Mouse (Mus musculus): Measurements from ENCODE around the gene Lyve1. TPM values are rescaled to one million over a fixed set of nuclear protein-coding genes. Genes with fewer than 3 reads are reported as not detected.

Lyve1 gene
- polyA plus RNA-seq, 1 experiment from 2014 or later = 5.2 TPM

GRCm38 (mm10) chr7:110834522-110834921 is 28.5 kb downstream of the Lyve1 start:
- 60% methylated on average over 3 of the region's 3 CpGs for WGBS
- H3K27ac ChIP-seq (ENCODE audit: low read length) = no peak overlapping the region
- no peak for ATAC-seq

DNA sequence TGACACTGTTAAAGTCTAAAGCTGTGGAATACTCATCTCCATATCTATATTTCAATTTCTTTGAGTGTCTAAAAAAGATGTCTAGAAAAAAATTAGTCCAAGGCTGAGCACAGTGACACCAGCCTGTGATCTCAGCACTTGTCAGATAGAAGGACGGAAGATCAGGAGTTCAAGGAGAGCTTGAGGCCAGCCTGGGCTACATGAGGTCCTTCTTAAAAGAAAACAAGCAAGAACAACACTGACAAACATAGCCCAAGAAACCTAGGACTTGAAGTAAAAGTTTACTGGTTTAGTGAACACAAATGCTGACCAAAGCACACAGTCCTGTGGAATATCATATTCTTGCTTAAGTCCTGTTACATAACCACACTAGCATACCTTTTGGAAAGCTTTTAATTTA is 29.0 kb downstream of the Lyve1 start:
- H3K4me3 ChIP-seq (replicated peaks; ENCODE audit: low read length) = no peak overlapping the region
- no peak for ATAC-seq
- H3K36me3 ChIP-seq (ENCODE audit: control insufficient read depth, insufficient read depth) = no peaks in the 10 kb centered on the region
- no peak overlapping the region for H3K9ac ChIP-seq (replicated peaks; ENCODE audit: low read depth, low read length)
- H3K4me1 ChIP-seq (replicated peaks; ENCODE audit: control insufficient read depth, insufficient read depth, low read length) = no peaks in the 10 kb centered on the region
- no peak overlapping the region for H3K4me2 ChIP-seq (ENCODE audit: low read length)
- H3K9me3 ChIP-seq (ENCODE audit: control insufficient read depth, low read length) = no peaks in the 10 kb centered on the region
- WGBS = 100% methylated on average over 1 of the region's 1 CpGs
- no peaks in the 10 kb centered on the region for H3K27me3 ChIP-seq (replicated peaks; ENCODE audit: control insufficient read depth, insufficient read depth, low read length)
- H3K27ac ChIP-seq (ENCODE audit: low read length) = no peak overlapping the region

More at GRCm38 (mm10) chr7:110834522-110834921, 28.5 kb downstream of the Lyve1 start:
- Histone ChIP-seq H3K4me1 (replicated peaks; ENCODE audit: control insufficient read depth, insufficient read depth, low read length) (no peaks in the 10 kb centered on the region), H3K36me3 (ENCODE audit: control insufficient read depth, insufficient read depth) (no peaks in the 10 kb centered on the region), H3K4me3 (replicated peaks; ENCODE audit: low read length) (no peak overlapping the region), H3K9me3 (ENCODE audit: control insufficient read depth, low read length) (no peaks in the 10 kb centered on the region), H3K4me2 (ENCODE audit: low read length) (no peak overlapping the region), H3K27me3 (replicated peaks; ENCODE audit: control insufficient read depth, insufficient read depth, low read length) (no peaks in the 10 kb centered on the region), H3K9ac (replicated peaks; ENCODE audit: low read depth, low read length) (no peak overlapping the region)

- Histone ChIP-seq H3K27ac (ENCODE audit: low read length) (no peak overlapping the region), H3K4me3 (replicated peaks; ENCODE audit: low read length) (no peak overlapping the region), H3K4me2 (ENCODE audit: low read length) (no peak overlapping the region), H3K36me3 (ENCODE audit: control insufficient read depth, insufficient read depth) (no peaks in the 10 kb centered on the region; the same call in 1 of the 2 replicates), H3K27me3 (replicated peaks; ENCODE audit: control insufficient read depth, insufficient read depth, low read length) (no peaks in the 10 kb centered on the region), H3K9me3 (ENCODE audit: control insufficient read depth, low read length) (no peaks in the 10 kb centered on the region), H3K9ac (replicated peaks; ENCODE audit: low read depth, low read length) (no peak overlapping the region), H3K4me1 (replicated peaks; ENCODE audit: control insufficient read depth, insufficient read depth, low read length) (no peaks in the 10 kb centered on the region)
- WGBS = 91% methylated on average over 1 of the region's 1 CpGs
- no peak for ATAC-seq
These were observed 30.0 kb downstream of the Lyve1 start for GRCm38 (mm10) chr7:110833024-110833423.

DNA sequence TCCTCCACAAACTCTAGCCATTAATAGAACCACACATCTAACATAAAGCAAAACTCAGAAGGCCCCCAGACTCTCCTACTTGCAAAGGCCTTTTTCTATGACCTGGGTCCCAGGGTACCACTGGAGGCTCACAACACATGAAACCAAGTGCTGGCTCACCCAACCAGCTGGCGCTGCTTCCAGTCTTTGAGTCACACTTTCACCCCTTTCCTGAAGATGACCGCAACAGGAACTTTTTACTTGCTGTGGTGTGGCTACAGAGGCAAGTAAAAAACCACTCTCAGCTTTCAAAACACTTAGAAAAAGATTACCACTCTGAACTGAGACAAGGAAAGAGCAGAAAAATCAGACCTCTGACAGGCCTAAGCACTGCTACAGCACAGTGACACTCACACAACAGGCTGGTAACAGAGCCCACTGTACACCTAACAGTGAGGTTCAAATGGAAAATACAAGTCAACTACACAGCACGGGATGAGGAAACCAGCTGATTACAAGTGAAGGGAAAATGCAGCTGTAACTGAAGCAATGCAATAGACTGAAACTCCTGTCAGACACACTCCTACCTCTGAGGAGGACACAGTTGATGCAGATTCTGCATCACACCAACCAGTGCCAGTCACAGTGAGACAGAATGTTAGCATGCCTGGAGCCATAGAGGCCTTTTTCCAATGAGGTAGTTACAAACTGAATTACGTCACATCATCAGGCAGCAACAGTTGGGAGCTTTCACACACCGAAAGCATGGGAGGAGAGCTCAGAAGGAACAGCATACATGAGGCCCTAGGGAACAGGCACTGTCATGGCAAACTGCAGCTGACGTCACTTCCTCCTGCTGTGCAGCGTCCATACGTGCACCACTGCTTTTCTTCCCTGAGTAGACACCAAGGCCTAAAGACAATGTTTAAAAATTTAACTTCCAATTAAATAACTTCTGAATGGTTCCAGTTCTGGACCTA is 38.8 kb downstream of the Lyve1 start:
- Histone ChIP-seq H3K27me3 (replicated peaks; ENCODE audit: control insufficient read depth, insufficient read depth, low read length) (no peaks in the 10 kb centered on the region), H3K9me3 (ENCODE audit: control insufficient read depth, low read length) (no peaks in the 10 kb centered on the region), H3K36me3 (ENCODE audit: control insufficient read depth, insufficient read depth) (peaks cover 7% of the 10 kb centered on the region), H3K4me2 (ENCODE audit: low read length) (no peak overlapping the region), H3K4me3 (replicated peaks; ENCODE audit: low read length) (no peak overlapping the region), H3K27ac (ENCODE audit: low read length) (no peak overlapping the region), H3K9ac (replicated peaks; ENCODE audit: low read depth, low read length) (no peak overlapping the region), H3K4me1 (replicated peaks; ENCODE audit: control insufficient read depth, insufficient read depth, low read length) (peaks cover 3% of the 10 kb centered on the region; the same call in 1 of the 2 replicates)
- no peak for ATAC-seq
- 90% methylated on average over 8 of the region's 8 CpGs for WGBS

GRCm38 (mm10) chr7:110823593-110823992 is 39.4 kb downstream of the Lyve1 start:
- no peaks in the 10 kb centered on the region for H3K9me3 ChIP-seq (ENCODE audit: control insufficient read depth, low read length)
- no peak overlapping the region for H3K27ac ChIP-seq (ENCODE audit: low read length)
- no peaks in the 10 kb centered on the region for H3K27me3 ChIP-seq (replicated peaks; ENCODE audit: control insufficient read depth, insufficient read depth, low read length)
- no peak for ATAC-seq
- H3K4me3 ChIP-seq (replicated peaks; ENCODE audit: low read length) = no peak overlapping the region
- peaks cover 3% of the 10 kb centered on the region; the same call in 1 of the 2 replicates for H3K4me1 ChIP-seq (replicated peaks; ENCODE audit: control insufficient read depth, insufficient read depth, low read length)
- peaks cover 7% of the 10 kb centered on the region for H3K36me3 ChIP-seq (ENCODE audit: control insufficient read depth, insufficient read depth)
- H3K9ac ChIP-seq (replicated peaks; ENCODE audit: low read depth, low read length) = no peak overlapping the region
- WGBS = 78% methylated on average over 4 of the region's 4 CpGs
- no peak overlapping the region for H3K4me2 ChIP-seq (ENCODE audit: low read length)

GRCm38 (mm10) chr7:110823076-110823475 is 40.0 kb downstream of the Lyve1 start:
- 89% methylated on average over 8 of the region's 8 CpGs for WGBS
- peaks cover 7% of the 10 kb centered on the region for H3K36me3 ChIP-seq (ENCODE audit: control insufficient read depth, insufficient read depth)
- H3K4me3 ChIP-seq (replicated peaks; ENCODE audit: low read length) = no peak overlapping the region
- H3K27ac ChIP-seq (ENCODE audit: low read length) = no peak overlapping the region
- no peak for ATAC-seq
- H3K4me2 ChIP-seq (ENCODE audit: low read length) = no peak overlapping the region
- no peaks in the 10 kb centered on the region for H3K9me3 ChIP-seq (ENCODE audit: control insufficient read depth, low read length)
- H3K4me1 ChIP-seq (replicated peaks; ENCODE audit: control insufficient read depth, insufficient read depth, low read length) = peaks cover 3% of the 10 kb centered on the region; the same call in 1 of the 2 replicates
- H3K9ac ChIP-seq (replicated peaks; ENCODE audit: low read depth, low read length) = no peak overlapping the region
- no peaks in the 10 kb centered on the region for H3K27me3 ChIP-seq (replicated peaks; ENCODE audit: control insufficient read depth, insufficient read depth, low read length)

DNA sequence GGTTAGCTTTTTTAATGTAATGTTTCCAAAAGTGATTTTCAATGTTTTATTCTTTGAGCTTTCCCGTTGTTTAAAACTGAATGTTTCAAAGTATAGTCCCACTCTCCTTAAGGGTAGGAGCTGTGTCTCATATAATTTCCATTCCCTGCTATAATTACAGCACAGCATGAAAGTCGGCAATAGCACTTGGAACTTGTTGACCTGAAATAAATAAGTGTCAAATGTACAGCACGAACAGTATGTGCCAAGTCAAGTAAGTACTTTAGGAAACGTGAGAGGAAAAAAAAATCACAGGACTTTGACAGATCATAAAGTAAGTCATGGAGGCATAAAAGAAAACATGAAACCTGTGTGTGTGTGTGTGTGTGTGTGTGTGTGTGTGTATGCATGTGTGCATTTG is 41.0 kb downstream of the Lyve1 start:
- no peaks in the 10 kb centered on the region for H3K27me3 ChIP-seq (replicated peaks; ENCODE audit: control insufficient read depth, insufficient read depth, low read length)
- H3K9ac ChIP-seq (replicated peaks; ENCODE audit: low read depth, low read length) = no peak overlapping the region
- no peak overlapping the region for H3K4me3 ChIP-seq (replicated peaks; ENCODE audit: low read length)
- no peak for ATAC-seq
- peaks cover 3% of the 10 kb centered on the region; the same call in 1 of the 2 replicates for H3K4me1 ChIP-seq (replicated peaks; ENCODE audit: control insufficient read depth, insufficient read depth, low read length)
- no peak overlapping the region for H3K4me2 ChIP-seq (ENCODE audit: low read length)
- no peak overlapping the region for H3K27ac ChIP-seq (ENCODE audit: low read length)
- 77% methylated on average over 4 of the region's 4 CpGs for WGBS
- H3K36me3 ChIP-seq (ENCODE audit: control insufficient read depth, insufficient read depth) = peaks cover 7% of the 10 kb centered on the region
- no peaks in the 10 kb centered on the region for H3K9me3 ChIP-seq (ENCODE audit: control insufficient read depth, low read length)

GRCm38 (mm10) chr7:110821653-110822052 is 41.4 kb downstream of the Lyve1 start:
- Histone ChIP-seq H3K27me3 (replicated peaks; ENCODE audit: control insufficient read depth, insufficient read depth, low read length) (no peaks in the 10 kb centered on the region), H3K9ac (replicated peaks; ENCODE audit: low read depth, low read length) (no peak overlapping the region), H3K4me1 (replicated peaks; ENCODE audit: control insufficient read depth, insufficient read depth, low read length) (peaks cover 3% of the 10 kb centered on the region; the same call in 1 of the 2 replicates), H3K4me3 (replicated peaks; ENCODE audit: low read length) (no peak overlapping the region), H3K9me3 (ENCODE audit: control insufficient read depth, low read length) (no peaks in the 10 kb centered on the region), H3K4me2 (ENCODE audit: low read length) (no peak overlapping the region), H3K27ac (ENCODE audit: low read length) (no peak overlapping the region), H3K36me3 (ENCODE audit: control insufficient read depth, insufficient read depth) (peaks cover 7% of the 10 kb centered on the region)
- 52% methylated on average over 3 of the region's 3 CpGs for WGBS
- ATAC-seq = no peak

DNA sequence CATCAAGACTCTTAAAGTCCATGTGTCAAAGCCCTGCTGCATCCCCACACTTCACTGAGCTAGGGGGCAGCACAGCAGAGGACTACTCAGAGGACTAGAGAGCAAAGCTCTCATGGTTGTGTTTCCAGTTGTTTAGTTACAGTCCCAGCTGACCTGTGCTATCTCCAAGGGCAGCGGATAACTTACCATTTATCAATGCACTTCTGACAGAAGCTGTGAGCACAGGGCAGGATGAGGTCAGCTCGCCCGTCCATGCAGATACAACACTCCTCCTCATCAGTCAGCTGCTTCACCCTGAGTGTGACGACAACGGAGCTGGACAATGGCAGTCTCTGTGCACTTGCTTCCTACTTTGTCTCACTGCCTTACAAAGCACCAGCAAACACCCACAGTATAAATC is 42.0 kb downstream of the Lyve1 start:
- Histone ChIP-seq H3K27me3 (replicated peaks; ENCODE audit: control insufficient read depth, insufficient read depth, low read length) (no peaks in the 10 kb centered on the region), H3K4me1 (replicated peaks; ENCODE audit: control insufficient read depth, insufficient read depth, low read length) (peaks cover 3% of the 10 kb centered on the region; the same call in 1 of the 2 replicates), H3K9ac (replicated peaks; ENCODE audit: low read depth, low read length) (no peak overlapping the region), H3K27ac (ENCODE audit: low read length) (no peak overlapping the region), H3K9me3 (ENCODE audit: control insufficient read depth, low read length) (no peaks in the 10 kb centered on the region), H3K4me3 (replicated peaks; ENCODE audit: low read length) (no peak overlapping the region), H3K4me2 (ENCODE audit: low read length) (no peak overlapping the region), H3K36me3 (ENCODE audit: control insufficient read depth, insufficient read depth) (peaks cover 7% of the 10 kb centered on the region)
- 59% methylated on average over 5 of the region's 5 CpGs for WGBS
- ATAC-seq = no peak
